Mouse (Mus musculus) liver, adult 2 months (tissue): ENCODE measurements at regions not wholly inside any gene's neighbourhood (a gene's known extent, or its start where the extent isn't known, plus 50 kb on each side); places are given as distances from the start of the nearest gene placed in this dataset.

Experiments used
- CTCF ChIP-seq: fragments of 200-500 bp; IDR thresholded peaks from 2 replicates; pipeline ENCODE4 v1.5.1; 2011; ENCODE audit warnings: low read depth, low read length, control low read depth
- POLR2A ChIP-seq: fragments of 200-500 bp; IDR thresholded peaks from 2 replicates; pipeline ENCODE4 v1.6.1; 2011; ENCODE audit warnings: low read length, control low read depth; ENCODE audit not compliant: insufficient read depth; ENCODE audit errors: extremely low read depth

- TF ChIP-seq CTCF (no peak), POLR2A (no peak)
Observed at GRCm38 (mm10) chr16:23686783-23687182, 166.2 kb upstream of the Masp1 start.
